Mouse (Mus musculus): Measurements from ENCODE around the gene Sh2d3c. TPM values are rescaled to one million over a fixed set of nuclear protein-coding genes. Genes with fewer than 3 reads are reported as not detected.

The Sh2d3c gene
- total and polyA plus RNA-seq, 3 experiments = 4.8 to 25.8 (median 11.1) TPM

DNA sequence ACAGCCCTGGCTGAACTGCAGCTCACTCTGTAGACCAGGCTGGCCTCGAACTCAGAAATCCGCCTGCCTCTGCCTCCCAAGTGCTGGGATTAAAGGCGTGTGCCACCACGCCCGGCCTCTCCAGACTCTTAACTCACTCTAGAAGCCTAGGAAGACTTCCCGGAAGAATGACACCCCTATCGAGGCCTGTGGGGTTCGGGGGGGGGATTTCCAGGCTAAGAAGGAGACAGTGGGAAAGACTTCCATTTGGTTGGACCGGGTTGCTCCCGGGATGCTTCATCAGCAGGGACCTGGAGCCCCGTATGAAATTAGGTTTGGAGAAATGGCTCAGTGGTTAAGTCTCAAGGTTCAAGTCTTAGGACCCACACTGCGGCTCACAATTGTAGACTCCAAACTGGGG is 26.2 kb upstream of the Sh2d3c start:
- TF ChIP-seq IRF4 (IDR thresholded peaks at IDR 0.05; ENCODE audit: low read depth, low read length) (no peak), MAX (IDR thresholded peaks at IDR 0.05; ENCODE audit: low read length) (no peak), POLR2AphosphoS2 (IDR thresholded peaks at IDR 0.05; ENCODE audit: low read depth, low read length) (no peak), TBP (conservative IDR thresholded peaks at IDR 0.05; ENCODE audit: low read depth, low read length) (no peak), MYC (IDR thresholded peaks at IDR 0.05; ENCODE audit: low read depth, low read length) (no peak), ZMIZ1 (IDR thresholded peaks at IDR 0.05; ENCODE audit: low read depth, low read length) (no peak), USF1 (IDR thresholded peaks at IDR 0.05; ENCODE audit: low read depth, low read length) (no peak), MEF2A (IDR thresholded peaks at IDR 0.05; ENCODE audit: borderline replicate concordance, low read depth, low read length) (no peak), ELF1 (IDR thresholded peaks at IDR 0.05; ENCODE audit: low read depth, low read length) (no peak), ZC3H11A (IDR thresholded peaks at IDR 0.05; ENCODE audit: low read depth, low read length) (no peak), ZKSCAN1 (IDR thresholded peaks at IDR 0.05; ENCODE audit: borderline replicate concordance, low read depth, low read length) (no peak)
- Histone ChIP-seq H3K27ac (ENCODE audit: insufficient read depth, low read depth) (no peak overlapping the region), H3K9ac (ENCODE audit: insufficient read depth, low read depth) (no peak overlapping the region; the same call in 1 of the 2 replicates), H3K4me1 (ENCODE audit: control insufficient read depth in 1 of 2, insufficient read depth in 2 of 2) (peaks cover 8 to 38% of the 10 kb centered on the region in 2 experiments), H3K9me3 (replicated peaks; ENCODE audit: low read length) (no peaks in the 10 kb centered on the region), H3K4me3 (replicated peaks in 1 of 3; ENCODE audit: low read depth in 2 of 3, low read length in 2 of 3, poor library complexity in 1 of 3) (peak overlapping the region in 1 of 3 experiments; percentile 98), H3K79me2 (replicated peaks; ENCODE audit: control insufficient read depth, extremely low read depth, insufficient read depth, poor library complexity, severe bottlenecking) (peaks cover 11% of the 10 kb centered on the region; the same call in 1 of the 2 replicates), H3K36me3 (replicated peaks in 1 of 2; ENCODE audit: control insufficient read depth in 1 of 2, insufficient read depth in 1 of 2, low read length in 1 of 2) (peaks cover 6 to 23% of the 10 kb centered on the region in 2 experiments), H3K27me3 (replicated peaks) (no peaks in the 10 kb centered on the region), H3K4me2 (ENCODE audit: insufficient read depth, low read depth, poor library complexity, severe bottlenecking) (peak overlapping the region; percentile 31; the same call in 1 of the 2 replicates)
- dilution Hi-C loops (cut with MboI; ENCODE audit: extremely low pct_ligation_motif_present, extremely low pct_unique_long_range_greater_than_20kb, low sequenced_read_pairs) = no loop called here
- DNase-seq (ENCODE audit: extremely low read depth) = no peak
- in situ Hi-C loops (cut with MboI; ENCODE audit: low pct_ligation_motif_present, low pct_unique_long_range_greater_than_20kb, low sequenced_read_pairs) = no loop called here

DNA sequence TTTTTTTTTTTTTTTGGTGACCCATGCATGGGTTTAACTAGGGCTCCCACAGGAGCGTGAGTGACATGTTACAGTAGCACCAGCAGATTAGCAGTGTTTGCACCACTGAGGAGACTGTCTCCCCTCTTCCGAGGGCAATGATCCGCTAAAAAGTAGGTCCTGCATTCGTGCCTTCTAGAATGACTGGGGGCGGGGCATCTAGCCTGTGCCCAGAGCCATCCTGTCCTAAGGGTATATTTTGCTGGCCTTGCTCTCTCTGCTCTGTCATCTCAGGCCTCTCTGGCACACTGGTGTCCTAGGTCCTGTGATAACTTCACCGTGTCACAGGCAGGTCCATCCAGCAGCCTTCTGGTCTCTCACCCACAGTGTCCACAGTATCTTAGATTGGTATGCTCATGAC is 21.2 kb upstream of the Sh2d3c start:
- no peak for TF ChIP-seq POLR2A (IDR thresholded peaks at IDR 0.05; ENCODE audit: low read depth, low read length)
- no peak for TF ChIP-seq POLR2AphosphoS2 (IDR thresholded peaks at IDR 0.05; ENCODE audit: low read depth, low read length)
- no peak for TF ChIP-seq JUND (conservative IDR thresholded peaks at IDR 0.05; ENCODE audit: low read depth, low read length)
- no peak for TF ChIP-seq ZNF384 (IDR thresholded peaks at IDR 0.05; ENCODE audit: low read depth, low read length)
- no peak for TF ChIP-seq E2F4 (IDR thresholded peaks at IDR 0.05; ENCODE audit: insufficient replicate concordance, low read depth, low read length)
- no peak for TF ChIP-seq TBP (conservative IDR thresholded peaks at IDR 0.05; ENCODE audit: low read depth, low read length)
- no peak for TF ChIP-seq ZKSCAN1 (IDR thresholded peaks at IDR 0.05; ENCODE audit: borderline replicate concordance, low read depth, low read length)
- TF ChIP-seq CHD2 (IDR thresholded peaks at IDR 0.05; ENCODE audit: low read length) = no peak
- TF ChIP-seq MAFK (IDR thresholded peaks at IDR 0.05; ENCODE audit: insufficient replicate concordance, low read length) = no peak
- TF ChIP-seq SMC3 (IDR thresholded peaks at IDR 0.05; ENCODE audit: low read depth, low read length) = no peak
- TF ChIP-seq ZC3H11A (IDR thresholded peaks at IDR 0.05; ENCODE audit: low read depth, low read length) = no peak
- TF ChIP-seq JUN (IDR thresholded peaks at IDR 0.05; ENCODE audit: insufficient read depth, low read depth, low read length) = no peak
- no peak for TF ChIP-seq ZMIZ1 (IDR thresholded peaks at IDR 0.05; ENCODE audit: low read depth, low read length)
- TF ChIP-seq BHLHE40 (IDR thresholded peaks at IDR 0.05; ENCODE audit: low read depth, low read length) = no peak
- TF ChIP-seq KAT2A (IDR thresholded peaks at IDR 0.05; ENCODE audit: insufficient replicate concordance, low read length) = no peak
- no peak for TF ChIP-seq MYC (IDR thresholded peaks at IDR 0.05; ENCODE audit: low read depth, low read length)
- TF ChIP-seq ELF1 (IDR thresholded peaks at IDR 0.05; ENCODE audit: low read depth, low read length) = no peak
- TF ChIP-seq IRF4 (IDR thresholded peaks at IDR 0.05; ENCODE audit: low read depth, low read length) = no peak
- H3K9me3 ChIP-seq (replicated peaks; ENCODE audit: low read length) = no peaks in the 10 kb centered on the region
- H3K4me1 ChIP-seq (ENCODE audit: control insufficient read depth in 1 of 2, insufficient read depth in 2 of 2) = peaks cover 0 to 15% of the 10 kb centered on the region in 2 experiments; a peak in 2 of 4 replicates
- H3K36me3 ChIP-seq (replicated peaks in 1 of 2; ENCODE audit: control insufficient read depth in 1 of 2, insufficient read depth in 1 of 2, low read length in 1 of 2) = peaks cover 19 to 44% of the 10 kb centered on the region in 2 experiments
- DNase-seq (ENCODE audit: extremely low read depth) = no peak
- dilution Hi-C loops (cut with MboI; ENCODE audit: extremely low pct_ligation_motif_present, extremely low pct_unique_long_range_greater_than_20kb, low sequenced_read_pairs) = no loop called here
- no peak overlapping the region for H3K4me2 ChIP-seq (ENCODE audit: insufficient read depth, low read depth, poor library complexity, severe bottlenecking)
- H3K4me3 ChIP-seq (replicated peaks in 1 of 3; ENCODE audit: low read depth in 2 of 3, low read length in 2 of 3, poor library complexity in 1 of 3) = no peak overlapping the region
- no peaks in the 10 kb centered on the region for H3K27me3 ChIP-seq (replicated peaks)
- in situ Hi-C loops (cut with MboI; ENCODE audit: low pct_ligation_motif_present, low pct_unique_long_range_greater_than_20kb, low sequenced_read_pairs) = no loop called here
- no peak overlapping the region for H3K9ac ChIP-seq (ENCODE audit: insufficient read depth, low read depth)
- no peaks in the 10 kb centered on the region for H3K79me2 ChIP-seq (replicated peaks; ENCODE audit: control insufficient read depth, extremely low read depth, insufficient read depth, poor library complexity, severe bottlenecking)
- H3K27ac ChIP-seq (ENCODE audit: insufficient read depth, low read depth) = no peak overlapping the region
